Mouse (Mus musculus) hindbrain, embryonic 11.5 days (tissue): ENCODE results near the gene Foxn1. TPM values are rescaled to one million over a fixed set of nuclear protein-coding genes. Genes with fewer than 3 reads are reported as not detected.

Source experiments
- ATAC-seq: fragments of 200-750 bp; cut with Nextera tagmentation; 2 replicates; pipeline ENCODE4 v1.8.0; 2017; ENCODE audit warnings: mild to moderate bottlenecking, moderate TSS enrichment, moderate library complexity; ENCODE audit not compliant: low FRiP score
- DNase-seq: peaks from one replicate; pipeline ENCODE4 v3.0.0-alpha.2; 2015; ENCODE audit warnings: low spot score
- H3K27ac ChIP-seq: fragments of 300-500 bp; sonication (generic); 2 replicates; pipeline ENCODE4 v1.5.1; 2014; ENCODE audit warnings: mild to moderate bottlenecking, low read depth, low read length
- H3K27me3 ChIP-seq: fragments of 300-500 bp; sonication (generic); 2 replicates; pipeline ENCODE4 v1.6.1; 2014; ENCODE audit warnings: mild to moderate bottlenecking, low read length, moderate library complexity, mixed read lengths; ENCODE audit not compliant: control insufficient read depth, insufficient read depth
- H3K36me3 ChIP-seq: fragments of 300-500 bp; sonication (generic); 2 replicates; pipeline ENCODE4 v1.6.1; 2014; ENCODE audit warnings: mild to moderate bottlenecking, low read length, moderate library complexity, mixed read lengths; ENCODE audit not compliant: control insufficient read depth, insufficient read depth
- H3K4me1 ChIP-seq: fragments of 300-500 bp; sonication (generic); replicated peaks from 2 replicates; pipeline ENCODE4 v1.6.1; 2014; ENCODE audit warnings: low read length, mixed read lengths; ENCODE audit not compliant: control insufficient read depth, insufficient read depth
- H3K4me2 ChIP-seq: fragments of 300-500 bp; sonication (generic); replicated peaks from 2 replicates; pipeline ENCODE4 v1.6.1; 2014; ENCODE audit warnings: mild to moderate bottlenecking, low read depth, low read length
- H3K4me3 ChIP-seq: fragments of 300-500 bp; sonication (generic); 2 replicates; pipeline ENCODE4 v1.5.1; 2014; ENCODE audit warnings: low read depth, low read length
- H3K9ac ChIP-seq: fragments of 300-500 bp; sonication (generic); 2 replicates; pipeline ENCODE4 v1.6.1; 2014; ENCODE audit warnings: low read depth, low read length
- H3K9me3 ChIP-seq: fragments of 300-500 bp; sonication (generic); 2 replicates; pipeline ENCODE4 v1.6.1; 2016; ENCODE audit warnings: low read length; ENCODE audit not compliant: control insufficient read depth
- WGBS: fragments of 180-500 bp; shearing (Covaris S2); extraction: QIAGEN DNeasy Blood & Tissue Kit; methylation state at CpG from one replicate; pipeline ENCODE4 v1.1.7; 2014; 5-methylcytosine and 5-hydroxymethylcytosine counted together
- polyA plus RNA-seq: library from polyadenylated mRNA; unstranded; fragments of >200 nt; fragmentation: Nextera tagmentation; extraction: Ambion mirVana; gene quantifications from 2 replicates; pipeline ENCODE4 v1.2.1, GENCODE M21; 2014

The Foxn1 gene
- 0.05 TPM in 1 of 2 replicates, not detected in the other for polyA plus RNA-seq

- H3K9ac ChIP-seq: no peak within 1 kb of the TSS
- H3K9me3 ChIP-seq: no peaks in the 10 kb centered on the region
- no peak within 1 kb of the TSS for H3K4me3 ChIP-seq
- WGBS: 86% methylated on average over 14 of the region's 14 CpGs
- no peak for DNase-seq
- no peak within 1 kb of the TSS for H3K4me2 ChIP-seq
- ATAC-seq: no peak
- H3K27ac ChIP-seq: no peak within 1 kb of the TSS
- H3K27me3 ChIP-seq: no peaks in the 10 kb centered on the region
- no peaks in the 10 kb centered on the region for H3K4me1 ChIP-seq
- H3K36me3 ChIP-seq: no peaks in the 10 kb centered on the region
These were observed at the start of gene Foxn1 for GRCm38 (mm10) chr11:78386508-78387043. TSS of gene Foxn1 (minus strand) at chr11:78386558.

GRCm38 (mm10) chr11:78435776-78436349, 49.5 kb upstream of the Foxn1 start:
- 5% methylated on average over 19 of the region's 19 CpGs for WGBS
- Histone ChIP-seq H3K9me3 (no peaks in the 10 kb centered on the region), H3K4me3 (no peak overlapping the region), H3K36me3 (no peaks in the 10 kb centered on the region), H3K4me2 (no peak overlapping the region), H3K27me3 (no peaks in the 10 kb centered on the region), H3K27ac (no peak overlapping the region), H3K4me1 (no peaks in the 10 kb centered on the region), H3K9ac (no peak overlapping the region)
- ATAC-seq (no peak), DNase-seq (peak; percentile 81)

- Histone ChIP-seq H3K27ac (no peak overlapping the region), H3K36me3 (no peaks in the 10 kb centered on the region), H3K4me2 (no peak overlapping the region), H3K9me3 (no peaks in the 10 kb centered on the region), H3K9ac (no peak overlapping the region), H3K4me3 (no peak overlapping the region), H3K27me3 (no peaks in the 10 kb centered on the region), H3K4me1 (no peaks in the 10 kb centered on the region)
- WGBS: 69% methylated on average over 4 of the region's 4 CpGs
- ATAC-seq: no peak
- DNase-seq: no peak
These were observed 47.7 kb upstream of the Foxn1 start for GRCm38 (mm10) chr11:78434052-78434451.

- no peak overlapping the region for H3K4me2 ChIP-seq
- H3K9ac ChIP-seq: no peak overlapping the region
- no peaks in the 10 kb centered on the region for H3K9me3 ChIP-seq
- H3K27me3 ChIP-seq: no peaks in the 10 kb centered on the region
- no peaks in the 10 kb centered on the region for H3K36me3 ChIP-seq
- 92% methylated on average over 10 of the region's 10 CpGs for WGBS
- no peak overlapping the region for H3K27ac ChIP-seq
- H3K4me3 ChIP-seq: no peak overlapping the region
- DNase-seq (no peak), ATAC-seq (no peak)
- no peaks in the 10 kb centered on the region for H3K4me1 ChIP-seq
These were observed 44.8 kb upstream of the Foxn1 start for GRCm38 (mm10) chr11:78431176-78431575.

- Histone ChIP-seq H3K9me3 (no peaks in the 10 kb centered on the region), H3K4me1 (no peaks in the 10 kb centered on the region), H3K36me3 (no peaks in the 10 kb centered on the region), H3K4me3 (no peak overlapping the region), H3K9ac (no peak overlapping the region), H3K4me2 (no peak overlapping the region), H3K27ac (no peak overlapping the region), H3K27me3 (no peaks in the 10 kb centered on the region)
- DNase-seq: no peak
- ATAC-seq: no peak
- WGBS: 58% methylated on average over 11 of the region's 11 CpGs
These were observed 44.0 kb upstream of the Foxn1 start for GRCm38 (mm10) chr11:78430195-78430878.

GRCm38 (mm10) chr11:78428309-78428708, 42.0 kb upstream of the Foxn1 start:
- Histone ChIP-seq H3K27ac (no peak overlapping the region), H3K9ac (no peak overlapping the region), H3K27me3 (no peaks in the 10 kb centered on the region), H3K4me2 (no peak overlapping the region), H3K36me3 (no peaks in the 10 kb centered on the region), H3K9me3 (no peaks in the 10 kb centered on the region), H3K4me3 (no peak overlapping the region), H3K4me1 (no peaks in the 10 kb centered on the region)
- WGBS: 78% methylated on average over 5 of the region's 5 CpGs
- DNase-seq (no peak), ATAC-seq (no peak)

GRCm38 (mm10) chr11:78427655-78428054, 41.3 kb upstream of the Foxn1 start:
- ATAC-seq (no peak), DNase-seq (no peak)
- H3K27me3 ChIP-seq: no peaks in the 10 kb centered on the region
- H3K27ac ChIP-seq: no peak overlapping the region
- 96% methylated on average over 6 of the region's 6 CpGs for WGBS
- no peak overlapping the region for H3K4me2 ChIP-seq
- H3K9me3 ChIP-seq: no peaks in the 10 kb centered on the region
- H3K4me1 ChIP-seq: no peaks in the 10 kb centered on the region
- H3K36me3 ChIP-seq: no peaks in the 10 kb centered on the region
- H3K4me3 ChIP-seq: no peak overlapping the region
- no peak overlapping the region for H3K9ac ChIP-seq

GRCm38 (mm10) chr11:78425572-78425971, 39.2 kb upstream of the Foxn1 start:
- Histone ChIP-seq H3K9me3 (no peaks in the 10 kb centered on the region), H3K9ac (no peak overlapping the region), H3K27me3 (no peaks in the 10 kb centered on the region), H3K27ac (no peak overlapping the region), H3K4me1 (no peaks in the 10 kb centered on the region), H3K4me3 (no peak overlapping the region), H3K36me3 (no peaks in the 10 kb centered on the region), H3K4me2 (no peak overlapping the region)
- DNase-seq (no peak), ATAC-seq (no peak)
- 91% methylated on average over 1 of the region's 1 CpGs for WGBS

GRCm38 (mm10) chr11:78424352-78424751, 38.0 kb upstream of the Foxn1 start:
- Histone ChIP-seq H3K9me3 (no peaks in the 10 kb centered on the region), H3K4me2 (no peak overlapping the region), H3K36me3 (no peaks in the 10 kb centered on the region), H3K4me3 (no peak overlapping the region), H3K27ac (no peak overlapping the region), H3K4me1 (no peaks in the 10 kb centered on the region), H3K9ac (no peak overlapping the region), H3K27me3 (no peaks in the 10 kb centered on the region)
- 71% methylated on average over 2 of the region's 2 CpGs for WGBS
- DNase-seq (no peak), ATAC-seq (no peak)
